Mouse (Mus musculus) ovary, postnatal 36 days (tissue): ENCODE measurements around the gene Nat9.
A peak's percentile ranks its signal among the peaks of the same experiment; 100 is the strongest.

Experiments used
- DNase-seq: peaks from one replicate; pipeline ENCODE4 v3.0.0; 2022; ENCODE audit warnings: low spot score, mixed read lengths

Nat9 gene

GRCm38 (mm10) chr11:115153088-115153487 lies 34.6 kb downstream of the Nat9 start:
- DNase-seq = no peak

- peak; percentile 54 for DNase-seq
These were observed 35.8 kb downstream of the Nat9 start for GRCm38 (mm10) chr11:115151755-115152429.

GRCm38 (mm10) chr11:115150741-115151254 lies 36.9 kb downstream of the Nat9 start:
- DNase-seq = no peak

- DNase-seq = no peak
These were observed 39.8 kb downstream of the Nat9 start for GRCm38 (mm10) chr11:115147813-115148212.

- DNase-seq = no peak
These were observed 45.7 kb downstream of the Nat9 start for GRCm38 (mm10) chr11:115141970-115142369.

- DNase-seq = no peak
These were observed 48.9 kb downstream of the Nat9 start for GRCm38 (mm10) chr11:115138597-115139262.

- no peak for DNase-seq
These were observed 53.9 kb downstream of the Nat9 start, which contains the start of gene Cd300lf for GRCm38 (mm10) chr11:115133800-115134199. Cd300lf (minus strand) TSS chr11:115133992.
